Mouse (Mus musculus) lung, postnatal 25 days (tissue): ENCODE measurements at regions not wholly inside any gene's neighbourhood (a gene's known extent, or its start where the extent isn't known, plus 50 kb on each side); places are given as distances from the start of the nearest gene placed in this dataset.
A peak's percentile ranks its signal among the peaks of the same experiment; 100 is the strongest.

Experiments
- DNase-seq: peaks from one replicate; pipeline ENCODE4 v3.0.0; 2022; ENCODE audit warnings: low spot score

DNA sequence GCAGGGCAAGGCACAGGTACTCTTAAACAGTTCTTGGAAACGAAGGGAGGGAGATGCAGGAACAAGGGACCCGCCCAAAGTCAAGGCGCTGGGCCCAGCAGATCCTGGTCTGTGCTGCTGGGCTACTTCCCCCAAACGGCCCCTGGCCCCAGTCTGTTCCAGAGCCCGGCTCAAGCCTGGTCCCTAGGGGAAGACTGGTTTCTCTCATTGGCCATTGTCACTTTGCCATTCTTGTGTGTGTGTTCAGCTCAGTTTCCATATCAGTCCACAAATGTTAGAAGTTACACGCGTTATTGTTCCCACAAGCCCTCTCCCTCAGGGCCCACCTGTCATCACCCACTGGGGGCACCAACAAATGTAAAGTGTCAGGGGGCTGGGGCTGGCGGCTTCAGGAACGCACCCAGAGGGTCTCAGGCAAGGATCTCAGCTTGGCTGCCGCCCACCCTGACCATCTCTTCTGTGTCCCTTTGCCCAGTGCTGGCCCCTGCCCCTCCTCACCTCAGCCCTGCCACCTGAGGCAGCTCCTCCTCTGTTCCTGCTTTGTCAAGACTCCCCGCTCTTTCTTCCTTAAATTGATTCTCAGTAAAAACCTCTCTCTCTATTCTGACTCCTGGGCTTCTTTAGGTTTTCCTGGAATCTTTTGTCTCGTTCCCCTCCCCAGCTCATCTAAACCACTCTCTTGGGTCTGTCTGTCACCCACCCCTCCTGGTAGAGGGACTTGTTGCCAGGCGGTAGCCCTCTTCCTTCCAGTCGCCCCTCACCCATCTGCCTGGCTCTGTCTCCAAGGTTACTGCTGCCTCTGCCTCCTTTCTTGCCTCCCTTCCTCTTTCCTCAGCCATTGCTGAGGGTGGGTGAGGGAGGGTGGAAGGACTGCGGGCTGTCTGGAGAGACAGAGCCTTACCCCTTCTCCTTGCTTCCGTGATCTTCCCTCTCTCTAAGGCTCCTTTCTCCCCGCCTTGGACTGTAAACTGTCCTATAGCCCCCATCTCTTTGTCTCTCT is 69.2 kb upstream of the 4931429L15Rik start:
- DNase-seq: no peak

DNA sequence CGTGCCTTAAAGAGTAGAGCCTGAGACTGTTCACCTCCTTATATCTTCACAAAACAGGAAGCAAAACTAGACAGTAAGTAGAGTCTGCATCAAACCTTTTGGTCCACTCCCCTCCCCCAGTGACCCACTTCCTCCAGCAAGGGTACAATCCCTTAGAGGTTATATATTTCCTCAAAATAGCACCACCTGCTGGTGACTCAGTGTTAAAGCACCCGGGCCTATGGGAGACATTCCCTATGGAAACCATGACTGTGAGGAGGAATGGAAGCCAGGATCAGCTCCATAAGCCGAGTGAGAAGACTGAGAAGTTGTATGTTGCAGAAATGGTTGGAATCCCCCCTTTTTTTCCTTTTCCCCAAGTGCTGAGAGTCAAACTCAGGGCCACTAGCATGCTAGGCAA is 66.5 kb upstream of the 4931429L15Rik start:
- DNase-seq: no peak

DNA sequence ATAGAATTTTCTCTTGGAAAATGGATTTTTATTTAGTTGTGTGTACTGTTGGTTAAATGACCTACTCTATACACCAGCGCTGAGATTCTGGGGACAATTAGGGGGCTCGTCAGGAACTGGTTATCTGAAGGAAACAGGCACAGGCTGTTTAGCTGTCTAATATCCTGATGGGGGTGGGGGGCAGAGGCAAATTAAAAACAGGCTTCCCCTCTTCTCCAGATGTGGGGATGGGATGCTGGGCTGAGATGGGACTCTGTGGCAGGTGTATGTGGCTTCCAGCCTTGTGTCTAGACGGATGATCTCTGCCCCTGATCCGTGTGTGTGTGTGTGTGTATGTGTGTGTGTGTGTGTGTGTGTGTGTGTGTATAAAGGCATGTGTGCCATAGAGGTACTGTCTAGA is 61.6 kb upstream of the 4931429L15Rik start:
- no peak for DNase-seq

DNA sequence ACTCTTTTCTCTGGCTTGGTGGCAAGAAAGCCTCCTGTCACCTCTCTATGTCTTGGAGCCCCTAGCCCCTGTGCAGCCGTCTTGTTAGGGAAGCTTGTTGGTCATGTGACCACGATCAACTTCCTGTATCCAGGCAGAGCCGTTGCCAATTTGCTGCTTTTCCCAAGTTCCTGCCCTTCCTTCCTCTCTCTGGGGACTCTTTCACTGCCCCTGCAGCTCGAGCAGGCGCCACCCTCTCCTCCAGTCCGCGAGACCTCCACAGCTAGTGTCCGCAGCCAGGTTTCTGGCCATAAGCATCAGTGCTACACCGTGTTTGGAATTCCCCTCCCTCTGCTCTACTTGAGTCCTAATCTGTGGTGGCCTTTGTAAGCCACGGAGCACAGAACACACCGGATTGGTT is 59.7 kb upstream of the 4931429L15Rik start:
- DNase-seq: peak; percentile 28

DNA sequence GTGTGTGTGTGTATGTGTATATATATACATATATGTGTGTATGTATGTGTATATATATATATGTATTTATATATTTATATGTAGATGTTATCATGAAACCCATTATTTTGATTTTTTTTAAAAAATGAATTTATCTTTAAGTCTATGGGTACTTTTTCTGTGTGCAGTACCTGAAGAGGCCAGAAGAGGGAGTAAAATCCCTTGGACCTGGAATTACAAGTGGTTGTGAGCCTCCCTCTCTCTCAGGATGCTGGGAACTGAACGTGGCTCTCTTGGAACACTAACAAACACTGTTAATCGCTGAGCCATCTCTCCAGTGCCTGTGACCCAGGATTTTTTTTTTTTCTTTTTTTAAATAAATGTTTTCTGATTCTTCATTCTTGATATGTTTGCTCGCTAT is 58.6 kb upstream of the 4931429L15Rik start:
- no peak for DNase-seq
